Mouse (Mus musculus) midbrain, embryonic 13.5 days (tissue): ENCODE results near the gene Zfand3. TPM values are rescaled to one million over a fixed set of nuclear protein-coding genes. Genes with fewer than 3 reads are reported as not detected.

Experiments used
- ATAC-seq: fragments of 200-750 bp; cut with Nextera tagmentation; 2 replicates; pipeline ENCODE4 v1.8.0; 2017; ENCODE audit warnings: mild to moderate bottlenecking, moderate TSS enrichment, moderate library complexity
- H3K27ac ChIP-seq: fragments of 300-500 bp; sonication (generic); 2 replicates; pipeline ENCODE4 v1.5.1; 2015; ENCODE audit warnings: inconsistent platforms, mild to moderate bottlenecking, moderate library complexity
- H3K27me3 ChIP-seq: fragments of 300-500 bp; sonication (generic); 2 replicates; pipeline ENCODE4 v1.6.1; 2015; ENCODE audit warnings: mild to moderate bottlenecking, inconsistent platforms
- H3K36me3 ChIP-seq: fragments of 300-500 bp; sonication (generic); 2 replicates; pipeline ENCODE4 v1.6.1; 2015; ENCODE audit warnings: mild to moderate bottlenecking, inconsistent platforms
- H3K4me1 ChIP-seq: fragments of 300-500 bp; sonication (generic); replicated peaks from 2 replicates; pipeline ENCODE4 v1.6.1; 2015; ENCODE audit warnings: inconsistent platforms
- H3K4me2 ChIP-seq: fragments of 300-500 bp; sonication (generic); replicated peaks from 2 replicates; pipeline ENCODE4 v1.6.1; 2015; ENCODE audit warnings: moderate library complexity, mild to moderate bottlenecking, inconsistent platforms
- H3K4me3 ChIP-seq: fragments of 300-500 bp; sonication (generic); replicated peaks from 2 replicates; pipeline ENCODE4 v1.5.1; 2015; ENCODE audit warnings: mild to moderate bottlenecking, inconsistent platforms
- H3K9ac ChIP-seq: fragments of 300-500 bp; sonication (generic); replicated peaks from 2 replicates; pipeline ENCODE4 v1.6.1; 2015; ENCODE audit warnings: mild to moderate bottlenecking, inconsistent platforms
- H3K9me3 ChIP-seq: fragments of 300-500 bp; sonication (generic); 2 replicates; pipeline ENCODE4 v1.6.1; 2016; ENCODE audit warnings: mild to moderate bottlenecking, inconsistent platforms
- WGBS: fragments of 180-500 bp; shearing (Covaris S2); methylation state at CpG from one replicate; pipeline ENCODE4 v1.1.7; 2015; 5-methylcytosine and 5-hydroxymethylcytosine counted together
- polyA plus RNA-seq: library from polyadenylated mRNA; unstranded; fragments of >200 nt; fragmentation: Nextera tagmentation; extraction: Ambion mirVana; gene quantifications from 2 replicates; pipeline ENCODE4 v1.2.1, GENCODE M21; 2015

The Zfand3 gene
- polyA plus RNA-seq, 1 experiment from 2014 or later, result 85.4 TPM

DNA sequence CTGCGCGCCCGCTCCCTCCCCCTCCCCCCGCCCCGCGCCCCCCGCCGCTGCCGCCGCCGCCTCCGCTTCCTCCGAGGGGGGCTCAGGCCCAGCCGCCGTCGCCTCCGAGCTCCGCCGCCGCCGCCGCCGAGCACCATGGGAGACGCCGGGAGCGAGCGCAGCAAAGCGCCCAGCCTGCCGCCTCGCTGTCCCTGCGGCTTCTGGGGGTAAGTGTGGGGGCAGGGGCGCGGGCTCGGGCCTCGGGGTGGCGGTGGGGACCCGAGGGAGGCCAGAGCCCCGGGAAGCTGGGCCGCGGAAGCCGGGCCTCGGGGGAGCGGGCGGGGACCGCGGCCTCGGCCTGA lies 540 bp downstream of the Zfand3 start:
- H3K9ac ChIP-seq, result peak overlapping the region; percentile 97
- H3K4me3 ChIP-seq, result peak overlapping the region; percentile 95
- peak; percentile 51 for ATAC-seq
- peaks cover 52% of the 10 kb centered on the region for H3K4me1 ChIP-seq
- WGBS, result 1% methylated on average over 15 of the region's 47 CpGs
- no peaks in the 10 kb centered on the region for H3K27me3 ChIP-seq
- no peaks in the 10 kb centered on the region for H3K36me3 ChIP-seq
- peak overlapping the region; percentile 99 for H3K27ac ChIP-seq
- no peaks in the 10 kb centered on the region for H3K9me3 ChIP-seq
- peak overlapping the region; percentile 84 for H3K4me2 ChIP-seq

- under 1% methylated on average over 18 of the region's 19 CpGs for WGBS
- no peaks in the 10 kb centered on the region for H3K27me3 ChIP-seq
These were observed 963 bp downstream of the Zfand3 start for GRCm38 (mm10) chr17:30005451-30005941.

DNA sequence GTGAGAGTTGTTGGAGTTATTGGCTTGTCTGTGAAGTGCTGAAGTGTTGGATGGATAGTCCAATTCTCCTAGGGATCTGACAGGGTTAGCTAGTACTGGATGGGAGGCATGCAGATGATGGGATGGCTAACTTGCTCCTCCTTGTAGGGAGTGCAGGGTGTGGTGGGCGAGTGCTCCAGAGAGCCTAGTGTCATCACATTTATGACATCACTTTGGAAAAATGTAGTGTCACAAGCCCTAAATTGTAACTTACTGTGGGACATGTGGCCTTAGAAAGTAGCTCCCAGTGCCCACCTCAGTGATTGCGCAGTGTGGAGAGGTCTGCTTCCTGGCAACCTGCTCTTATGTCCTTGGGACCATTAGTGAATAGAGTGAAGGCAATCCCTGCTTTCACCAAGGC lies 2.3 kb downstream of the Zfand3 start:
- no peak for ATAC-seq
- Histone ChIP-seq H3K9ac (peak overlapping the region; percentile 40; the same call in 1 of the 2 replicates), H3K4me2 (peak overlapping the region; percentile 84), H3K36me3 (no peaks in the 10 kb centered on the region), H3K4me3 (peak overlapping the region; percentile 10), H3K9me3 (no peaks in the 10 kb centered on the region), H3K27me3 (no peaks in the 10 kb centered on the region), H3K4me1 (peaks cover 58% of the 10 kb centered on the region), H3K27ac (no peak overlapping the region)
- WGBS, result 89% methylated on average over 2 of the region's 2 CpGs

More at GRCm38 (mm10) chr17:30005451-30005941, 963 bp downstream of the Zfand3 start:
- ATAC-seq, result no peak
- Histone ChIP-seq H3K36me3 (no peaks in the 10 kb centered on the region), H3K27ac (peak overlapping the region; percentile 99), H3K4me3 (peak overlapping the region; percentile 95), H3K4me2 (peak overlapping the region; percentile 84), H3K9me3 (no peaks in the 10 kb centered on the region), H3K9ac (peak overlapping the region; percentile 97), H3K4me1 (peaks cover 56% of the 10 kb centered on the region)

DNA sequence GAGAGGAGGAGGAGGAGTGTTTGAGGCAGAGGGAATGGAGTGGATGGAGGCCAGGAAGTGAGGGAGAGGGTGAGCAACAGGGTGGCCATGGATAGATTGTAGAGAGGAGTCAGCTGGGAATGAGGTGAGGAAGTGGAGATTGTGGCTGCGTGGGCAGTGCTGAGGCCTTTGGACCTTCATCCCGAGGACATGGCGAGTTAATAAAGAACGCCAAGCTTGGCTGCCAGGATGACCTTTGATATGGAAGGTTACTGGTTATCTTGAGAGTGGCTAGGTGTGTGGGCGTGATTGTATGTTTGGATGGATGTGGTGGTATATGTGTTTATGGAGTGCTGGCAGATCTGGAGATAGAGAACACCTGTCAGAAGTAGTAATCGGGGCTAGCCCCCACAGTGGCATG lies 3.4 kb downstream of the Zfand3 start:
- peaks cover 59% of the 10 kb centered on the region for H3K4me1 ChIP-seq
- WGBS, result 94% methylated on average over 6 of the region's 6 CpGs
- H3K4me2 ChIP-seq, result peak overlapping the region; percentile 84
- 0 out of 2 replicates have a peak overlapping the region, but pooled peaks have one; percentile 9 for H3K4me3 ChIP-seq
- peak overlapping the region; percentile 37; the same call in 1 of the 2 replicates for H3K27ac ChIP-seq
- no peak for ATAC-seq
- H3K9me3 ChIP-seq, result no peaks in the 10 kb centered on the region
- H3K27me3 ChIP-seq, result no peaks in the 10 kb centered on the region
- no peaks in the 10 kb centered on the region for H3K36me3 ChIP-seq
- H3K9ac ChIP-seq, result no peak overlapping the region; the same call in 1 of the 2 replicates

GRCm38 (mm10) chr17:30008392-30008791 lies 3.9 kb downstream of the Zfand3 start:
- Histone ChIP-seq H3K4me2 (peak overlapping the region; percentile 84), H3K36me3 (no peaks in the 10 kb centered on the region), H3K27me3 (no peaks in the 10 kb centered on the region), H3K4me1 (peaks cover 54% of the 10 kb centered on the region), H3K4me3 (0 out of 2 replicates have a peak overlapping the region, but pooled peaks have one; percentile 9), H3K9ac (no peak overlapping the region; the same call in 1 of the 2 replicates), H3K27ac (peak overlapping the region; percentile 37), H3K9me3 (no peaks in the 10 kb centered on the region)
- no peak for ATAC-seq

GRCm38 (mm10) chr17:30014660-30015059 lies 10.1 kb downstream of the Zfand3 start:
- Histone ChIP-seq H3K4me1 (peaks cover 33% of the 10 kb centered on the region), H3K9me3 (no peaks in the 10 kb centered on the region), H3K4me3 (no peak overlapping the region), H3K27me3 (no peaks in the 10 kb centered on the region), H3K27ac (no peak overlapping the region), H3K9ac (no peak overlapping the region), H3K4me2 (no peak overlapping the region), H3K36me3 (0 out of 2 replicates have a peak, but pooled peaks cover 4% of the 10 kb centered on the region)
- no peak for ATAC-seq
- WGBS, result 95% methylated on average over 4 of the region's 4 CpGs

DNA sequence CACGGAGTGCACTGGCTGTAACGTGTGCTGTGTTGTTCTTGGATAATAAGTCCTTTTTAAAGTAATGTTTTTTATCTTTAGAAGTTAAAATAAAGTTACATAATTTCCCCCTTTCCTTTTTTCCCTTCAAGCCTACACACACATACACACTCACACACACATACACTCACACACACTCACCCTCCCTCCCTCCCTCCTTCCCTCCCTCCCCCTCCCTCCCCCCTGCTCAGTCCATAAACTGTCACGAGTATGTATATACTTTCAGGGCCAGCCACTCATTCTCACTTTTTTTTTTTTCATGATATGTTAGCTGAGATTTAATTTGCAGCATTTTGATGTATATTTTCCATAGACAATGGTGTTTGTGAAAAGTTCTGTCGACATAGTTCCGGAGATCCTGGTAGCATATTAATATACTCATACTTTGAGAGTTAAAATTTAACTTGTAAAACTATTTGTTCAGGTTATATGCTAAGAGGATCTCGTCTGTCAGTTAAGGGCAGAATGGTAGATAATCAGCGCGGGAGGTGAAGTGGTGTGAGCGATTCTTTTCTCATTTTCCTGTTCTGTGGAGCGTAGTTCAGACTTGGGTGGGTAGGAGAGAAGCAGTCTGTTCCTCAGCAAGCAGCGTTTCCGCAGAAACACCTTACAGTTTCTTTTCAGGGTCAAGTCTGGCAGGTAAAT lies 14.5 kb downstream of the Zfand3 start:
- WGBS, result 86% methylated on average over 12 of the region's 12 CpGs
- H3K27ac ChIP-seq, result no peak overlapping the region
- 0 out of 2 replicates have a peak, but pooled peaks cover 2% of the 10 kb centered on the region for H3K36me3 ChIP-seq
- no peak for ATAC-seq
- H3K4me2 ChIP-seq, result no peak overlapping the region
- H3K9ac ChIP-seq, result no peak overlapping the region
- H3K9me3 ChIP-seq, result no peaks in the 10 kb centered on the region
- no peaks in the 10 kb centered on the region for H3K27me3 ChIP-seq
- H3K4me1 ChIP-seq, result peaks cover 47% of the 10 kb centered on the region
- no peak overlapping the region for H3K4me3 ChIP-seq

- H3K27ac ChIP-seq, result no peak overlapping the region
- no peaks in the 10 kb centered on the region for H3K36me3 ChIP-seq
- no peak overlapping the region for H3K9ac ChIP-seq
- no peak overlapping the region for H3K4me2 ChIP-seq
- WGBS, result 83% methylated on average over 6 of the region's 6 CpGs
- peaks cover 47% of the 10 kb centered on the region for H3K4me1 ChIP-seq
- H3K27me3 ChIP-seq, result no peaks in the 10 kb centered on the region
- ATAC-seq, result no peak
- H3K4me3 ChIP-seq, result no peak overlapping the region
- no peaks in the 10 kb centered on the region for H3K9me3 ChIP-seq
These were observed 15.4 kb downstream of the Zfand3 start for GRCm38 (mm10) chr17:30019942-30020341.

DNA sequence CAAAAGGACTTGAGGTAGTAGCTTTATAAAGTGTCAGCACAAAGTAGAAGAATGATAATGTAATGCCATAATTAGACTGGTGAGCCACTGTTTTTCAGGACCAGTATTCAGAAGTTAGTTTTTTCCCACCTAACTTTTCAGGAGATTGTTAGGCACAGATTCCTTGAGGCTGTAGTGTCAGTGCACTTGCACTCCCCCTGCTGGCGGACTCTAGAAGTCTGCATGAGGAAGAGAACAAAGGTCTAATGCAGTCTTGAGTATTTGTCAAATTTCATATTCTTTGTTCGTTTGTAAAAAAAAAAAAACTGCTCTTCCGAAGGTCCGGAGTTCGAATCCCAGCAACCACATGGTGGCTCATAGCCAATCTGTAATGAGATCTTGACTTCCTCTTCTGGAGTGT lies 20.1 kb downstream of the Zfand3 start:
- Histone ChIP-seq H3K4me2 (no peak overlapping the region), H3K36me3 (no peaks in the 10 kb centered on the region), H3K9ac (no peak overlapping the region), H3K4me1 (peaks cover 70% of the 10 kb centered on the region), H3K27ac (no peak overlapping the region), H3K9me3 (no peaks in the 10 kb centered on the region), H3K27me3 (no peaks in the 10 kb centered on the region), H3K4me3 (no peak overlapping the region)
- whole genome bisulfite sequencing, result 59% methylated on average over 5 of the region's 5 CpGs
- ATAC-seq, result no peak

- H3K27ac ChIP-seq, result peak overlapping the region; percentile 30; the same call in 1 of the 2 replicates
- H3K4me1 ChIP-seq, result peaks cover 58% of the 10 kb centered on the region
- no peaks in the 10 kb centered on the region for H3K36me3 ChIP-seq
These were observed 22.1 kb downstream of the Zfand3 start for GRCm38 (mm10) chr17:30026617-30027016.

DNA sequence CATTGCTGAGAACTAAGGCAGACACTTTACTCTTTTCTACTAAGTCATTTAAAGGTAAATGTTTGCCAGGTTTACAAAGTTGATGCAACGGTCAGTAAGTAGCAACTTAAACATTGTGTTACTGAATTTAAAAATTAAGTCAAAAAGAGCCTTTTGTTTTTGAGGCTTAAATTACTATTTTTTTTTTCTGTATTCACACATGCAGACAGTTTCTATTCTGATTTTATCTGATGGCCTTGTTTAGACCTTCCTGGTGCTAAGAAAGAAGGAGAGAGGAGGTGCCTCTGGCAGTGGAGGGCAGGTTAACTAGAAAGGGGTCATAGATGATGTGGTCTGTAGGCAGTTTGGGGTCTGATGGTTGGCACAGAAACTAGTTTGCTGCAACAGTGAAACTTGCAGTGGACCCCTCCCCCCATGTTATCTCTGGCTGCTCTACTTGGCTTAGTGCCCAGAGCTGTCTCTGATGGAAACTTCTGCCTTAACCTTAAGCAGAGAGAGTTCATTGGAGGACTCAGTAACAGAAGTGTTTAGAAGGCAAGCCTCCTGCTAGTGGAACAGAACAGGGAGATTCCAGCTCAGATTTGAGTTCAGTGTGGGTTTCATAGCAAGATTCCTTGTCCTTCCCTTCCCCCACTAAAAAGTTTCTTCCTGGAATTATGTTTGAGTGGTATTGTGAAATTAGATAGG lies 23.0 kb downstream of the Zfand3 start:
- no peak for ATAC-seq
- peaks cover 55% of the 10 kb centered on the region for H3K4me1 ChIP-seq
- H3K9me3 ChIP-seq, result no peaks in the 10 kb centered on the region
- H3K27me3 ChIP-seq, result no peaks in the 10 kb centered on the region
- no peak overlapping the region for H3K27ac ChIP-seq
- no peaks in the 10 kb centered on the region for H3K36me3 ChIP-seq
- WGBS, result 79% methylated on average over 1 of the region's 1 CpGs
- H3K4me3 ChIP-seq, result no peak overlapping the region
- H3K4me2 ChIP-seq, result no peak overlapping the region
- H3K9ac ChIP-seq, result no peak overlapping the region

More at GRCm38 (mm10) chr17:30026617-30027016, 22.1 kb downstream of the Zfand3 start:
- no peaks in the 10 kb centered on the region for H3K9me3 ChIP-seq
- no peak for ATAC-seq
- no peak overlapping the region for H3K9ac ChIP-seq
- no peak overlapping the region for H3K4me2 ChIP-seq
- no peak overlapping the region for H3K4me3 ChIP-seq
- H3K27me3 ChIP-seq, result no peaks in the 10 kb centered on the region
- 46% methylated on average over 6 of the region's 6 CpGs for WGBS

DNA sequence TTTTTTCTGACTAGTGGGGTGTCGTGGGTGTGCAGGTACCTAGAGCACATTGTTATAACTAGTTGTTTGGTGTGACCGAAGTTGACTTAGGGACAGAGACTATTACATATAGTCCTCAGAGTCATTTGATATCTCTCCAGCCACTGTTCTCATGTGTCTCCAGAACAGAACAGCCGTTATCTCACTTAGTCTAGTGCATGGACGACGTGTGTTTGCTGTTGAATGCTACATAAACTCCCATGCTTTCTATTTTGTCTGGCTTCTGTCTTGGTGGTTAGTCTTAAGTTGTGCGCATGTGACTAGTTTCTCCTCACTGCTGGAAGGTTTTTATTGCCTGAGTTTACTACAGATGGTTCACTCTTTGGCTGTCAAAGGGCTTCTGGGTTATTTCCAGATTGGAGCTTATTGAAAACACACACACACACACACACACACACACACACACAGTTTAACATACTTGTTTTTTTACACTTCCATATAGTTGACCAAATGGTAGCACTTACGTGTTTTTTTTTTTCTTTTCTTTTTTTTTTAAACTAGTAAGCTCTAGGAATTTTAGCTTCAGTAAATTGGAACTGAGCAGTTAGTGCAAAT lies 25.2 kb downstream of the Zfand3 start:
- 92% methylated on average over 7 of the region's 7 CpGs for WGBS
- no peaks in the 10 kb centered on the region for H3K27me3 ChIP-seq
- H3K4me3 ChIP-seq, result no peak overlapping the region
- H3K9ac ChIP-seq, result no peak overlapping the region
- no peaks in the 10 kb centered on the region for H3K9me3 ChIP-seq
- no peak overlapping the region for H3K4me2 ChIP-seq
- H3K36me3 ChIP-seq, result no peaks in the 10 kb centered on the region
- peaks cover 63% of the 10 kb centered on the region for H3K4me1 ChIP-seq
- ATAC-seq, result no peak
- H3K27ac ChIP-seq, result no peak overlapping the region
